Mouse (Mus musculus) midbrain, embryonic 11.5 days (tissue): ENCODE measurements at regions not wholly inside any gene's neighbourhood (a gene's known extent, or its start where the extent isn't known, plus 50 kb on each side); places are given as distances from the start of the nearest gene placed in this dataset.

Experiments
- ATAC-seq: fragments of 200-750 bp; cut with Nextera tagmentation; 2 replicates; pipeline ENCODE4 v1.8.0; 2017; ENCODE audit warnings: moderate TSS enrichment, moderate library complexity; ENCODE audit not compliant: low FRiP score
- DNase-seq: peaks from one replicate; pipeline ENCODE4 v3.0.0; 2015; ENCODE audit warnings: low spot score; ENCODE audit errors: missing footprints
- H3K27ac ChIP-seq: fragments of 300-500 bp; sonication (generic); 2 replicates; pipeline ENCODE4 v1.5.1; 2014; ENCODE audit warnings: low read depth, low read length
- H3K27me3 ChIP-seq: fragments of 300-500 bp; sonication (generic); 2 replicates; pipeline ENCODE4 v1.6.1; 2014; ENCODE audit warnings: mild to moderate bottlenecking, low read length, moderate library complexity, mixed read lengths; ENCODE audit not compliant: control insufficient read depth, insufficient read depth
- H3K36me3 ChIP-seq: fragments of 300-500 bp; sonication (generic); 2 replicates; pipeline ENCODE4 v1.6.1; 2014; ENCODE audit warnings: mild to moderate bottlenecking, low read length, moderate library complexity, mixed read lengths; ENCODE audit not compliant: control insufficient read depth, insufficient read depth
- H3K4me1 ChIP-seq: fragments of 300-500 bp; sonication (generic); 2 replicates; pipeline ENCODE4 v1.6.1; 2014; ENCODE audit warnings: low read length; ENCODE audit not compliant: control insufficient read depth, insufficient read depth
- H3K4me2 ChIP-seq: fragments of 300-500 bp; sonication (generic); 2 replicates; pipeline ENCODE4 v1.6.1; 2014; ENCODE audit warnings: mild to moderate bottlenecking, moderate library complexity
- H3K4me3 ChIP-seq: fragments of 300-500 bp; sonication (generic); 2 replicates; pipeline ENCODE4 v1.5.1; 2014; ENCODE audit warnings: low read depth, low read length
- H3K9ac ChIP-seq: fragments of 300-500 bp; sonication (generic); 2 replicates; pipeline ENCODE4 v1.6.1; 2014; ENCODE audit warnings: low read length
- H3K9me3 ChIP-seq: fragments of 300-500 bp; sonication (generic); 2 replicates; pipeline ENCODE4 v1.6.1; 2016; ENCODE audit warnings: low read length; ENCODE audit not compliant: control insufficient read depth
- WGBS: fragments of 180-500 bp; shearing (Covaris S2); extraction: QIAGEN DNeasy Blood & Tissue Kit; methylation state at CpG from one replicate; pipeline ENCODE4 v1.1.7; 2014; 5-methylcytosine and 5-hydroxymethylcytosine counted together

- Histone ChIP-seq H3K4me1 (no peaks in the 10 kb centered on the region), H3K36me3 (no peaks in the 10 kb centered on the region), H3K27ac (no peak overlapping the region), H3K4me2 (no peak overlapping the region), H3K9ac (no peak overlapping the region), H3K27me3 (no peaks in the 10 kb centered on the region), H3K4me3 (no peak overlapping the region), H3K9me3 (no peaks in the 10 kb centered on the region)
- 82% methylated on average over 4 of the region's 4 CpGs for WGBS
- no peak for DNase-seq
- ATAC-seq: no peak
Measured at GRCm38 (mm10) chr1:19290098-19290497, 81.4 kb downstream of the Tfap2b start.

DNA sequence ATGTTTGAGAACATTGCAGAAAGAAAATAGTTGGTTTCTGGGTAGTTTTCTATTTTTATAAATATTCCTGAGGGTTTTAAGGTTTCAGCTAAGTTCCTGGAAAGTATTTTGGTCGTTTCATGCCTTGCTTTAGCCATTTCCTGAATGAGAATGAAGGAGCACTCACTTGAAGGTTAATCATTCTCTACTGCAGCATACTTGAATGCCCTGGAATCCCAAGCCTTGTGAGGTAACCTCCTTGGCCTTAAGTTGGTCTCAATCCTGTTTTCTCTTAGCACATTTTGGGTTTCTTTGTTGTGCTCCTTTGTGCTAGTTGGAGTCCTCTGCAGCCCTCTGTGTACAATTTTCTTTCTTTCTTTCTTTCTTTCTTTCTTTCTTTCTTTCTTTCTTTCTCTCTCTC, 112.9 kb downstream of the Tfap2b start:
- no peak for DNase-seq
- ATAC-seq: no peak
- Histone ChIP-seq H3K4me1 (no peaks in the 10 kb centered on the region), H3K4me2 (no peak overlapping the region), H3K9me3 (no peaks in the 10 kb centered on the region), H3K4me3 (no peak overlapping the region), H3K36me3 (no peaks in the 10 kb centered on the region), H3K27ac (no peak overlapping the region), H3K9ac (no peak overlapping the region), H3K27me3 (no peaks in the 10 kb centered on the region)
- WGBS: 29% methylated on average over 1 of the region's 1 CpGs

GRCm38 (mm10) chr1:19336062-19336461, 127.3 kb downstream of the Tfap2b start:
- H3K9me3 ChIP-seq: no peaks in the 10 kb centered on the region
- no peak overlapping the region for H3K4me3 ChIP-seq
- H3K9ac ChIP-seq: no peak overlapping the region
- ATAC-seq (no peak), DNase-seq (no peak)
- H3K4me2 ChIP-seq: no peak overlapping the region
- 94% methylated on average over 1 of the region's 1 CpGs for WGBS
- H3K27me3 ChIP-seq: no peaks in the 10 kb centered on the region
- H3K36me3 ChIP-seq: no peaks in the 10 kb centered on the region
- no peaks in the 10 kb centered on the region for H3K4me1 ChIP-seq
- H3K27ac ChIP-seq: no peak overlapping the region

DNA sequence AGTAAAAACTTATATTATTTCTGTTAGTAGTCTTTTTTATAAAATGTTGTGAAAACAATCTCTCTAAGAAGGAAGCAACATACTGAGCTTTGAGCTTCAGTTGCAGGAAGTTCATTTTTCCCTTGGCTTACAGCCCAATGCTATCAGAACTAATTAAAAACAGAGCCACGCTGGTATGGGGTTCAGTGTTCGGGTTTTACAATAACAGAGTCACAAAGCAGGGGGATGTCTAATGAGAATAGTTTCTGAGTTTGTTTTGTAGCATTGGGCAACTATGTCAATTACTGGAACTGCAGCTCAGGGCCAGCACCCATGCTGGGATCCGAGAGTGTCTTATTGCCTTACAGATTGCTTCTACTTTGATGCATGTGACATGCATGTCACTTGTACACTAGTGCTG, 128.5 kb downstream of the Tfap2b start:
- ATAC-seq (no peak), DNase-seq (no peak)
- no peaks in the 10 kb centered on the region for H3K9me3 ChIP-seq
- H3K4me1 ChIP-seq: no peaks in the 10 kb centered on the region
- H3K27ac ChIP-seq: no peak overlapping the region
- H3K36me3 ChIP-seq: no peaks in the 10 kb centered on the region
- no peak overlapping the region for H3K9ac ChIP-seq
- H3K4me2 ChIP-seq: no peak overlapping the region
- H3K4me3 ChIP-seq: no peak overlapping the region
- 68% methylated on average over 3 of the region's 3 CpGs for WGBS
- H3K27me3 ChIP-seq: no peaks in the 10 kb centered on the region

DNA sequence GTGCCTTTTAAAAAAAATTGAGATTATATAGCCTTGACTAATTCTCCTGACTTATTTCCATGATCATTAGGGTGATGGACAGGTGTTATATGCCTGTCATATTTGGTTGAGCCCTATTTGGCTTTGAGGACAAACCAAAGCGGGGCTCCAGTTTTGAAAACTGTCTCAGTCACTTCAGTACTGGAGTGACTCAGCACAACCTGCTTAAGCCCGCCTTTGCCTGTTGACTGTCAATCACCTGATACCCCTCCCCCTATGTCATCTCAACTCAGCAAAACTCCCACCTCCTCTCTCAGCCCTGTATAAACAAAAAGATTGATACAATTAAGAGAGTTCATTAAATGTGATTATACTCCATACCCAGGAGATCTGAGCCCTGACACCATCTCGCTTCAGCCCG, 135.7 kb downstream of the Tfap2b start:
- Histone ChIP-seq H3K27ac (no peak overlapping the region), H3K36me3 (no peaks in the 10 kb centered on the region), H3K9me3 (no peaks in the 10 kb centered on the region), H3K4me3 (no peak overlapping the region), H3K4me2 (no peak overlapping the region), H3K9ac (no peak overlapping the region), H3K4me1 (no peaks in the 10 kb centered on the region), H3K27me3 (no peaks in the 10 kb centered on the region)
- ATAC-seq (no peak), DNase-seq (no peak)
- 87% methylated on average over 4 of the region's 4 CpGs for WGBS

DNA sequence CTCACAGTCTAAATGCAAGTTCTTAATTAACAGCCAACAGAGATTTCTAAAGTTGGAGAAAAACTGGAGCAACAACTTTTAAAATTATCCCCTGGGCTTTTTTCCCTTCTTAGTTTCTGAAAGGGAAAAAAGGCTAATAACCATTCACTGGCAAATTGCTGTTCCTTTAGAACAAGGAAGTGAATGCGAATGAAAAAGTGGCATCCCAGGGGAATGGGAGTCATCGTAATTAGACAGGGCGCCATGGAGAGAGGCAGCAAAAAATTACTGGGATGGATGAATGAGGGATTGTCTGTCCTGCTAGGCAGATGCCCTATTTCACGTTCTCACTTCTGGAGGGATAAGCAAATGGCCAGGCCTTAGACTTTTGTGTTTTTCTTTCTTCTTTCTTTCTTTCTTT, 141.8 kb downstream of the Tfap2b start:
- H3K4me2 ChIP-seq: no peak overlapping the region
- no peak overlapping the region for H3K27ac ChIP-seq
- no peaks in the 10 kb centered on the region for H3K36me3 ChIP-seq
- H3K9ac ChIP-seq: no peak overlapping the region
- H3K27me3 ChIP-seq: no peaks in the 10 kb centered on the region
- H3K4me3 ChIP-seq: no peak overlapping the region
- no peaks in the 10 kb centered on the region for H3K9me3 ChIP-seq
- DNase-seq: no peak
- H3K4me1 ChIP-seq: no peaks in the 10 kb centered on the region
- no peak for ATAC-seq
- 73% methylated on average over 4 of the region's 4 CpGs for WGBS

- Histone ChIP-seq H3K4me3 (no peak overlapping the region), H3K27me3 (no peaks in the 10 kb centered on the region), H3K4me1 (no peaks in the 10 kb centered on the region), H3K9me3 (no peaks in the 10 kb centered on the region), H3K9ac (no peak overlapping the region), H3K36me3 (no peaks in the 10 kb centered on the region), H3K27ac (no peak overlapping the region), H3K4me2 (no peak overlapping the region)
- no peak for ATAC-seq
- no peak for DNase-seq
- 44% methylated on average over 1 of the region's 1 CpGs for WGBS
Measured at GRCm38 (mm10) chr1:19384856-19385255, 176.1 kb downstream of the Tfap2b start.

- no peak overlapping the region for H3K4me3 ChIP-seq
- no peaks in the 10 kb centered on the region for H3K9me3 ChIP-seq
- no peaks in the 10 kb centered on the region for H3K36me3 ChIP-seq
- 86% methylated on average over 1 of the region's 1 CpGs for WGBS
- DNase-seq (no peak), ATAC-seq (no peak)
- H3K9ac ChIP-seq: no peak overlapping the region
- H3K27ac ChIP-seq: no peak overlapping the region
- no peaks in the 10 kb centered on the region for H3K27me3 ChIP-seq
- no peaks in the 10 kb centered on the region for H3K4me1 ChIP-seq
- H3K4me2 ChIP-seq: no peak overlapping the region
Measured at GRCm38 (mm10) chr1:19388864-19389505, 180.3 kb downstream of the Tfap2b start.

- H3K4me3 ChIP-seq: no peak overlapping the region
- ATAC-seq (no peak), DNase-seq (no peak)
- no peak overlapping the region for H3K27ac ChIP-seq
- H3K9ac ChIP-seq: no peak overlapping the region
- no peaks in the 10 kb centered on the region for H3K27me3 ChIP-seq
- WGBS: 84% methylated on average over 2 of the region's 2 CpGs
- H3K9me3 ChIP-seq: no peaks in the 10 kb centered on the region
- H3K4me1 ChIP-seq: no peaks in the 10 kb centered on the region
- no peak overlapping the region for H3K4me2 ChIP-seq
- H3K36me3 ChIP-seq: no peaks in the 10 kb centered on the region
Measured at GRCm38 (mm10) chr1:19407556-19407955, 198.8 kb downstream of the Tfap2b start.

DNA sequence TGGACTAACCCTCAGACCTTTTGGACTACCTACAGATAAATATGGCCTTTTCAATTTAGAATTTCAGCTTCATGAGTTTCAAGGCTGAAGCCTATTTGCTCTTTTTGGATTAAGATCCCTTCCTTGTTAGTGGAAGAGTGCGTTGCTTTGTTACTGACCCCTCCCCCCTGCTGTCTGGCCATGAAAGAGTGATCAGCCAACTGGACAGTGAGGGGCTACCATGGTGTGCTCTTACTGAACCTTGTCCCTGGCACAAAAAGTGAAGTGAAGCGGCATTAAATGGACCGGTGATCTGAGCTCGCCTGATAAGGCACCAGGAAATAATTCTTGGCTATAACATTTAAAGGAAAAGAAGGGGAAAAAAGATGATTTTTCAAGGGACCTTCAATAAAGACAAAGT, 203.6 kb downstream of the Tfap2b start:
- no peaks in the 10 kb centered on the region for H3K9me3 ChIP-seq
- H3K4me3 ChIP-seq: no peak overlapping the region
- no peak overlapping the region for H3K9ac ChIP-seq
- H3K36me3 ChIP-seq: no peaks in the 10 kb centered on the region
- H3K4me2 ChIP-seq: no peak overlapping the region
- no peaks in the 10 kb centered on the region for H3K4me1 ChIP-seq
- WGBS: 21% methylated on average over 4 of the region's 4 CpGs
- no peaks in the 10 kb centered on the region for H3K27me3 ChIP-seq
- DNase-seq: no peak
- ATAC-seq: no peak
- H3K27ac ChIP-seq: no peak overlapping the region
